Mouse (Mus musculus) thymus, postnatal 0 days (tissue): ENCODE measurements around the gene Ntn4. TPM values are rescaled to one million over a fixed set of nuclear protein-coding genes. Genes with fewer than 3 reads are reported as not detected.
A peak's percentile ranks its signal among the peaks of the same experiment; 100 is the strongest.

Experiments used
- DNase-seq: peaks from one replicate; pipeline ENCODE4 v3.0.0-alpha.2; 2015; ENCODE audit warnings: low spot score
- polyA plus RNA-seq: library from polyadenylated mRNA; unstranded; fragments of >200 nt; fragmentation: Nextera tagmentation; extraction: Ambion mirVana; gene quantifications from 2 replicates; pipeline ENCODE4 v1.2.1, GENCODE M21; 2015

Ntn4 gene
- polyA plus RNA-seq, 1 experiment from 2014 or later: 0.05 TPM

DNA sequence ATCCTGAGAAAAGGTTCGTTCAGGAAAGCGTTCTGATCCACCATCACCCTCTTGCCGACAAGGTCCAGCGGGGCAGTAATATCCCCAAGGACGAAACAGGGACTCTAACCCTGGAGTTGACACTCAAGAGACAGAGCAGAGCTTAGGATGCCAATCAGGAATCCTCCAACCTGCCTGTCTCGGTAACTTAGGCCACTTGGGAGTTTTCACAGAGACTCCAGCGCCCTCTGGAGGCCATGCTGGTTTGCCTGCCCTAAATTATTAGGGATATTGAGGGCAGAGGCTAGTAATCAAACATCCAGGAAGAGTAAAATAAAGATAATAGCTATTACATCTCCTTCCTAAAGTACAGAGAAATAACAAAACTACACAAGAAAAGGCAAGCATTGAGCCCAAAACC lies 136.9 kb downstream of the Ntn4 start:
- DNase-seq: peak; percentile 20

GRCm38 (mm10) chr10:93783216-93784013 lies 142.9 kb downstream of the Ntn4 start:
- DNase-seq: no peak

Other genes starting within 250 kb of the Ntn4 start
- gene Lta4h, start 187.3 kb upstream of the Ntn4 start, polyA plus RNA-seq: 261 and 264 TPM in 2 replicates
- 4.2 and 5.5 TPM in 2 replicates for gene Hal, start 151.9 kb upstream of the Ntn4 start, polyA plus RNA-seq
- gene Amdhd1, start 100.6 kb upstream of the Ntn4 start, polyA plus RNA-seq: 0.30 and 0.34 TPM in 2 replicates
- gene Ccdc38, start 100.0 kb upstream of the Ntn4 start, polyA plus RNA-seq: 0.27 and 0.50 TPM in 2 replicates
- 170 and 188 TPM in 2 replicates for gene Snrpf, start 51.0 kb upstream of the Ntn4 start, polyA plus RNA-seq
- gene Usp44, start 190.9 kb downstream of the Ntn4 start, polyA plus RNA-seq: 3.0 and 3.4 TPM in 2 replicates